Mouse (Mus musculus) thymus, adult 2 months (tissue): ENCODE data around the gene Tex26. TPM values are rescaled to one million over a fixed set of nuclear protein-coding genes. Genes with fewer than 3 reads are reported as not detected.

Experiments
- DNase-seq: peaks from one replicate; pipeline ENCODE4 v3.0.0; 2021
- H3K27ac ChIP-seq: fragments of 200-500 bp; 2 replicates; pipeline ENCODE4 v1.5.1; 2012; ENCODE audit warnings: low read length, control low read depth; ENCODE audit not compliant: control insufficient read depth, insufficient read depth
- H3K27me3 ChIP-seq: fragments of 200-500 bp; 2 replicates; pipeline ENCODE4 v1.6.1; 2012; ENCODE audit warnings: mild to moderate bottlenecking, low read length, moderate library complexity, mixed read lengths; ENCODE audit not compliant: control insufficient read depth, insufficient read depth
- H3K36me3 ChIP-seq: fragments of 200-500 bp; 2 replicates; pipeline ENCODE4 v1.6.1; 2012; ENCODE audit warnings: mild to moderate bottlenecking, low read length, moderate library complexity; ENCODE audit not compliant: control insufficient read depth, insufficient read depth
- H3K4me1 ChIP-seq: fragments of 200-500 bp; replicated peaks from 2 replicates; pipeline ENCODE4 v1.6.1; 2012; ENCODE audit warnings: low read length; ENCODE audit not compliant: control insufficient read depth, insufficient read depth
- H3K4me3 ChIP-seq: fragments of 200-500 bp; 2 replicates; pipeline ENCODE4 v1.5.1; 2012; ENCODE audit warnings: mild to moderate bottlenecking, low read length, control low read depth, moderate library complexity; ENCODE audit not compliant: control insufficient read depth, insufficient read depth
- CTCF ChIP-seq: fragments of 200-500 bp; IDR thresholded peaks from 2 replicates; pipeline ENCODE4 v1.5.1; 2012; ENCODE audit warnings: mild to moderate bottlenecking, control low read depth, low read length, moderate library complexity, borderline replicate concordance; ENCODE audit not compliant: control insufficient read depth, poor library complexity, insufficient read depth; ENCODE audit errors: extremely low read depth
- POLR2A ChIP-seq: fragments of 200-500 bp; IDR thresholded peaks from 2 replicates; pipeline ENCODE4 v1.6.1; 2012; ENCODE audit warnings: mild to moderate bottlenecking, low read length, control low read depth, moderate library complexity; ENCODE audit not compliant: control insufficient read depth, poor library complexity, insufficient read depth; ENCODE audit errors: extremely low read depth
- WGBS: fragments of 180-500 bp; shearing (Covaris S2); methylation state at CpG from one replicate; pipeline ENCODE4 v1.1.7; 2018; 5-methylcytosine and 5-hydroxymethylcytosine counted together
- polyA plus RNA-seq: library from polyadenylated mRNA; depleted of rRNA; stranded (reverse); fragments of >200 nt; gene quantifications from 2 replicates; pipeline ENCODE4 v1.2.3, GENCODE M21; 2012

Tex26 gene
- polyA plus RNA-seq, 1 experiment: 0.38 TPM

DNA sequence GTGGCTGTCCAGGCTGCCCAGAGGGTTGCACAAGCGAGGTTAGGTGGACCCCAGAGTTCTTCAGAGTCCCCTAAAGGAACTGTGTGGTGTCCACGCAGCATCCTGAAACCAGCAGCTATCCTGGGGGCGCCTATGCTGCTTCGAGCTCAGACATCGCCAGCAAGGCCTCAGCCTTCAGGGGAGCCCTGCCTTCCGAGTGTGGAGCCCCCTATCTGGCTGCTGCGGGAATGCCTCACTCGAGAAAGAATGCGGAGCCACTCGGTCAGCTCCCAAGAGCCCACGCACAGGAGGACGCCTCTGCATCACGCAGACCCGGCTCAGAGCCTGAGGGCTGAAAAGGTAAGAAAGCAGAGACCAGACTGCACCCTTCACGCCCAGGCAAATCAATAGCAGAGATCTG is 50.8 kb downstream of the Tex26 start:
- 93% methylated on average over 15 of the region's 15 CpGs for WGBS
- no peak for TF ChIP-seq CTCF
- peaks cover 6% of the 10 kb centered on the region for H3K4me1 ChIP-seq
- no peaks in the 10 kb centered on the region for H3K27me3 ChIP-seq
- no peaks in the 10 kb centered on the region for H3K36me3 ChIP-seq
- DNase-seq: no peak
- H3K27ac ChIP-seq: no peak overlapping the region
- H3K4me3 ChIP-seq: no peak overlapping the region

DNA sequence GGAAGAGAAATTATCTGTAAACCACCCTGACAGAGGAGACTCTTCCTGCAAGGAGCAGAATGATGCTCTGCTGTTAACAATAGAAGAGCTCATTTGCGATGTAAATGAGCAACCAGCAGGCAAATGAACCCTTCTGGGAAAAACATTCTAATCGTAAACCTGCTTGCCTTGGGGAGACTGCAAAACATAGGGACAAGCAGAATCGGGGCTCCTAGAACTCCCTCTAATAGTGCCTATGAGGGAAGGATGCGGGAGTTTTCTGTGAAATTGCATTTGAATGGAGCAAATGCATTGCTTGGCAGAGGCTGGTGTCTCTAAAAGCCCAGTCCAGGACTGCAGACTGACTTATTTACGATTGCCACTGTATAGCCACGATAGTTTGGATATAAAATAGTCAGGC is 56.2 kb downstream of the Tex26 start:
- WGBS: 85% methylated on average over 6 of the region's 6 CpGs
- peaks cover 6% of the 10 kb centered on the region for H3K4me1 ChIP-seq
- H3K36me3 ChIP-seq: no peaks in the 10 kb centered on the region
- H3K27me3 ChIP-seq: no peaks in the 10 kb centered on the region
- DNase-seq: no peak
- no peak for TF ChIP-seq CTCF
- no peak for TF ChIP-seq POLR2A
- no peak overlapping the region for H3K27ac ChIP-seq
- H3K4me3 ChIP-seq: no peak overlapping the region

DNA sequence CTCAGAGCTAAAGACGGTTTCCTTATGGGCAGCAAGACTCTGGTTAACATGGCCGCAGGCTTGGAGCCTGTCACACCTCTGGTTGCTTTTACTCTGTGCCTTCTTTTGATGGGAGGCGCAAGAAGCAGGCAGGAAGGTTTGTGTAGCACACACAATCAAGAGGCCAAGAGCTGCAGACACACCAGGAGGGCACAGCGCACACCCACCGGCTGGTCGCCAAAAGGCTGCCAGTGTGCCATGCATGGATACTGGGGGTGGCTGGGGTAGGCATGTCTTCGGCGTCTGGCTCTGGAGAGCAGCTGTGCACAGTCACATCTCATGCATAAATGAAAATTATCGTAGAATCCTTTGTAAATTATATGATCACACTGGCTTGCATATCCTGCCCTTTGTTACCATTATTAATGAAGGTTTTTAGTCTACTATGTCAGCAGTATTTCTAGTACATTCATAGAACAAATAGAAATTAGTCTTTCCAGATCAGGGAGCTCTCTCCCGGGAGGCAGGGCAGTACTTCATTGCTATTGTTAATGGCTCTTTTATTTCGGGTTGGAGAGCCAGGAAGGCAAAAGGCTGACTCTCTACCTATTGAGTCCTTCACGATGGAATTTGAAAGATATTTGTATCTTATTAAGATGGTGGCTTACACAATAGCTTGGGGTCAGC is 57.1 kb downstream of the Tex26 start:
- TF ChIP-seq POLR2A (no peak), CTCF (no peak)
- no peak for DNase-seq
- H3K36me3 ChIP-seq: no peaks in the 10 kb centered on the region
- WGBS: 91% methylated on average over 12 of the region's 12 CpGs
- no peaks in the 10 kb centered on the region for H3K27me3 ChIP-seq
- H3K4me3 ChIP-seq: no peak overlapping the region
- H3K4me1 ChIP-seq: peaks cover 6% of the 10 kb centered on the region
- no peak overlapping the region for H3K27ac ChIP-seq

DNA sequence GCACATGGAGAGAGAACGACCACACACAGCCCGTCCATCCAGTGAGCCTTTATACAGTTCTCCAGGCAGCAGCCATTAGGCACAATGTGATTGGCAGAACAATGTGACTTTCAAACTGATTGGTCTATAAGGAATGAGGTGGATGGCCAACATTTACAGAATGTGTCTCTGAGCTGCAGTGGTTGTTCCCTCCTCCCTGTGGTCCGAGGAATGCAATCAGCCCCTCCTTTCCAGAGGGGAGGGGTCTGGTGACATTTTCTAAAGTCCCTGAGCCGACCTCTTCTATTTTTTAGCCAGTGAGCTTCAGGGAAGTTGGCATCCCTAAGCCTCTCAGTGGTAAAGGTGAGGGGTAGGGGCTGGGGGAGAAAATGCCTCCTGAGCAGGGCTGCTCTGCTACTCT is 60.5 kb downstream of the Tex26 start:
- H3K36me3 ChIP-seq: no peaks in the 10 kb centered on the region
- WGBS: 85% methylated on average over 4 of the region's 4 CpGs
- no peak for TF ChIP-seq CTCF
- TF ChIP-seq POLR2A: no peak

DNA sequence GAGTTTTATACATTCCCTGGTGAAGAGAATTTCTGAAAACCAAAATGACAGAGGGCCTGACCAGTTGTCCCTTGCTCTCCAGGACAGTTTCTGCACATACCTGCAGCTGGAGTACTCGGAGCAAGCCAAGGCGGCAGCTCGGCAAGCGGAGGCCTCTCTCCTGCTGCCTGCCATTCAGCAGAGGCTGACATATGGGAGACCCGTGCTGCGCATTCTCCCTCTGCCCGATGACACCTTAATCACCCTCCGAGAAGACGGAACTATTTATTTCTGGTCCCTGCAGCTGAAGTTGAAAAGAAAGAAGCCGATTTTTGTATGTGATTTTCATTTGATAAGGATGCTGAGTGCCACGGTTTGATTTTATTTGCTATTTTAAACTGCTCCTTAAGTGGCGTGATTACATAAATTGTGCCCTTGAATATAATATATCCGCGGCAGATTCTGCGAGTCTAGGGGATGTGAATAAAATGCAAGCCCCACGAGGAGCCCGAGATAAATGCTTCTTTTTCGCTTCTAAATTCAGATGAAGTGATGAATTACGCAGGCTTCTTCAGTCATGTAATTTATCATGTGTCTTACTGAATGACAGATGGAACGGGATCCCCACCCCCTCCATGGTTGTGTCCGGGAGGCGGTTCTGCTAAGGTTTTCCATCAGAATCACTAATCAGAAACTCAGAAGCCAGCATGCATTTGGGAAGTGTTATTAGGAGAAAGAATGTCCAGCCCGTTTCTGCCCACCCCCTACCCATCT is 64.1 kb downstream of the Tex26 start:
- no peak for DNase-seq
- WGBS: 94% methylated on average over 23 of the region's 23 CpGs
- Histone ChIP-seq H3K36me3 (no peaks in the 10 kb centered on the region), H3K27me3 (no peaks in the 10 kb centered on the region), H3K4me3 (no peak overlapping the region), H3K27ac (no peak overlapping the region), H3K4me1 (no peaks in the 10 kb centered on the region)
- TF ChIP-seq CTCF (no peak), POLR2A (no peak)

More for the DNA sequence above, 60.5 kb downstream of the Tex26 start:
- Histone ChIP-seq H3K27me3 (no peaks in the 10 kb centered on the region), H3K27ac (no peak overlapping the region), H3K4me1 (no peaks in the 10 kb centered on the region), H3K4me3 (no peak overlapping the region)
- DNase-seq: no peak

DNA sequence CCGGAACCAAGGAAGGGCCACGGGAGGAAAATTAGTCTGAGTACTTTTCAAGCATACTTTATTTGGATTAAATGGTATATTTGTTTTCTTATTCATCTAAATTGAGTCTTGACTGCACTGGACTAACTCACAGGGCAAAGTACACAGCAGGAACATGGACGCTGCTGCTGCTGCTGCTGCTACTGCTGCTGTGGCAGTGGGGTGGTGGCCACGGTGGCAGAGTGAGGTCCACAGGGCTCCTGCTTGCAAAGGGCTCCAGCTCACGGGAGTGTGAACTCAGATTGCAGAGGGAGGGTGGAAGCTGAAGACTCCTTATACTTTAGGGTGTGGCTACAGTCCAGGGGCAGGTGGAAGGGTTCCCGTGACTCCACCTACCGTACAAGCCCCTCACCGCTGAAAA is 65.5 kb downstream of the Tex26 start:
- DNase-seq: no peak
- Histone ChIP-seq H3K36me3 (no peaks in the 10 kb centered on the region), H3K4me1 (no peaks in the 10 kb centered on the region), H3K27me3 (no peaks in the 10 kb centered on the region), H3K27ac (no peak overlapping the region), H3K4me3 (no peak overlapping the region)
- TF ChIP-seq CTCF (no peak), POLR2A (no peak)
- 95% methylated on average over 8 of the region's 8 CpGs for WGBS

DNA sequence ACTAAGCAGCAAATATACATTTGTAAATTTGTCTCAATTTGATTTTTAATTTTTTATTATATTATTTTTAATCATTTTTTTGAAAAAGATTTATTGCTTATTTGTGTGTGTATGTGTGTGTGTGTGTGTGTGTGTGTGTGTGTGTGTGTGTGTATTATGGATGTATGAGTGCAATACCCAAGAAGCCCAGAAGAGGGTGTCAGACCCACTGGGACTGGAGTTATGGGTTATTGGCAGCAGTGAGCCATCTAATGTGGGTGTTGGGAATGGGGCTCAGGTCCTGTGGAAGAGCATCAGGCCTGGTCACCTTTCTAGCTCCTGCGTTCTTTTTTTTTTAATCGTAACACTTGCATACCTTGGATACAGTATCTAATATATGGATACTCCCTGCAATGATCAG is 66.6 kb downstream of the Tex26 start:
- H3K27me3 ChIP-seq: no peaks in the 10 kb centered on the region
- no peaks in the 10 kb centered on the region for H3K4me1 ChIP-seq
- no peak for DNase-seq
- no peak overlapping the region for H3K4me3 ChIP-seq
- H3K27ac ChIP-seq: no peak overlapping the region
- no peaks in the 10 kb centered on the region for H3K36me3 ChIP-seq
- WGBS: 89% methylated on average over 2 of the region's 2 CpGs
- TF ChIP-seq CTCF (no peak), POLR2A (no peak)
